Mouse (Mus musculus) embryo, embryonic 11 days (tissue): ENCODE results near the gene Zglp1.
A peak's percentile ranks its signal among the peaks of the same experiment; 100 is the strongest.
"Not testable (repeated sequence)": the region's sequence is repeated elsewhere in the genome, so short reads cannot be mapped to it uniquely, and the experiment has no call there.

Source experiments
- DNase-seq: peaks from one replicate; pipeline ENCODE4 v3.0.0-alpha.2; 2015

The Zglp1 gene

DNA sequence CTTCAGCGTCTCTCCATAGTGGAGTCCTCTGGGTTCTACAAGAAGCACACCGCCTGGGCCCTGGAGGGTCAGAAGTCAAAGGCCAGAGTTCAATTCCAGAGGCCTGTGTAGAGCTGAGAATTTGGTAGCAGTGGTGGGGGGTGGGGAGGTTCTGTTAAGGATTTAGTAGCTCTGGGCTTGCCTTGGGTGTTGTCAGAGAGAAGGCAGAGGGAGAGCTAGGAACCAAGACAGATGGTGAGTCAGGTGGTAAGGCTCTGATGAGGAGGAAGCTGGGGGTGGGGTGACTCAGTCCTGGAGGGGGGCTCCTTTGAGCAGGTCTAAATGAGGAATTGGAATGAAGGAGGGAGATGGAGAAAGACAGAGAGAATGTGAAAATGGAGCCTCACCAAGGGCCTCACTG, 4.0 kb downstream of the Zglp1 start:
- no peak for DNase-seq

DNA sequence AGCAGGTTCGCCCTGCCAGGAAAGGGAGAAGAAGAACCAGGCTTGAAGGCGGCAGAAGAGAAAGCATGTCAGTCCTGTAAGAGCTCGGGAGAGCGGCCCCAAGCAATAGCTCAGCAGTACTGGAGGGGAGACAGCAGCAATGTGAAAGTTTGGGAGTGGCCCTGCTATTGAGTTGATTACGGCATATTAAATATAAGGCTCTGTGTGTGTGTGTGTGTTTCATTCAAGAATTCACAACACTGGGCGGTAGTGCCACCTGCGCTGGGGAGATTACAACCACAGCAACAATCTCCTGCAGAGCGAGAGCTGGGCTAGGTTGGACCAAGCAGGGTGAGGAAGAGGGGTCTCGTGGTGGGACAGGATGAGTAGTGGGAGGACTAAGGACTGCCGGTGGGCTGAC, 15.3 kb downstream of the Zglp1 start:
- no peak for DNase-seq

DNA sequence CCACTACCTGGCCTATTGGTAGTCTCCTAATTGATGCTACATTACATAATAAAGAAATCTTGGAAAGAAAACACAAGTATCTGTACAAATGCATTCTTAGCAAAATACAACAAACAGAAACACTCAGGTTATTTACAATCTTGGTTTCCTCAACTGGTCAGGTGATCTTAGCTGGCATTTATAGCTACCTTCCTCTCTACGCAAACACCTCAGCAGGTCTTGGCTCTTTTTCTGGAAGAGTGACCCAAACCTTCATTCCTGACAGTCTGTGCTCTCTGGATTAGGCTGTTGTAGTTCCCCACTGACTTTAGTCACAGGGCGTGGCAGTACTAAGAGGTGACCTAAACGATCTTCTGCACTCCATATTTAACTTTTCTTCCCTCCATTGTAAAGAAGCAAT, 21.7 kb downstream of the Zglp1 start:
- DNase-seq, result no peak

DNA sequence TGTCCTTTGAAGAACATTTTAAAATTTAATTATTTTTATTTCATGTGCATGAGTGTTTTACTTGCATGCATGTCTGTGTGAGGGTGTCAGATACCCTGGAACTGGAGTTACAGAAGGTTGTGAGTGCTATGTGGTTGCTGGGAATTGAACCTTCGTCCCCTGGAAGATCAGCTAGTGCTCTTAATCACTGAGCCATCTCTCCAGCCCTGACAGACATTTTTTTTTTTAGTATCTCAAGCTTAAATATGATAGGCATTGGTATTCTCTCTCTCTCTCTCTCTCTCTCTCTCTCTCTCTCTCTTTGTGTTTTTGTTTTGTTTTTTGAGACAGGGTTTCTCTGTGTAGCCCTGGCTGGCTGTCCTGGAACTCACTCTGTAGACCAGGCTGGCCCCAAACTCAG, 22.1 kb downstream of the Zglp1 start:
- DNase-seq, result not testable (repeated sequence)

DNA sequence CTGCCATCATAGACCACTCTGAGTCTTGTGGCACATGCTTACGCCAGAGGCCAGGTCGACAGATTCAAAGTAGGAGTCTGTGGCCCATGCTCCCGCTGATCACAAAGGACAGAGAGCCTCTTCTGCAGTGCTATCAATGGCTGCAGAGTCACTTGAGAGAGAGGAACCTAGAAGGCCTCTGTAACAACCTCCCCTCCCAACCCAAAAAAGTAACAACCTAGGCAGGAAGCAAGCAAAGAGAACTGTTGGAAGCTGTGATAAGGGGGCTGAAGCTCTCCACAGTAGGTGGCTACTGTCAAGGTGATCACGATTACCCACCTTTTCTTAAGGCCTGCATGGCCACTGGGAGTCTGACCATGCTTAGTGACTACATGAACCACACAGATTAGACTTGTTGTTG, 23.3 kb downstream of the Zglp1 start:
- DNase-seq, result no peak

- DNase-seq, result no peak
These were observed 25.6 kb downstream of the Zglp1 start for GRCm38 (mm10) chr9:21041308-21041707.

DNA sequence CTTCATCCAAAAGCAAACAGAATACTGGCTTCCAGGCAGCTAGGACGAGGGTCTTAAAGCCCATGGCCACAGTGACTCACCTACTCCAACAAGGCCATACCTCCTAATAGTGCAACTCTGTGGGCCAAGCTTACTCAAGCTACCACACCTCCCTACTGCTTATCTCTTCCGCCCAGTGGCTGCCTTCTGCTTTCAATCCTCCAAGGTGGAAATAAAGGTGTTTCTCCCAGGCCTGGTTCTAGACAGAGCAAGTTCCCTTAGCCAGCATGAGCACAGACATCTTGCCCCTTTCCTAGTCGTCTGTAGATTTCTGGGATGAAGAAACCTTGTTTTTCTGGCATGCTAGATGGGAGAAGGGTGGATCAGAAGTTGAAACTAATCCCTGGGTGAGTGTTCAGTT, 27.1 kb downstream of the Zglp1 start:
- DNase-seq, result no peak

- peak; percentile 53 for DNase-seq
These were observed 29.4 kb downstream of the Zglp1 start for GRCm38 (mm10) chr9:21037481-21037891.

DNA sequence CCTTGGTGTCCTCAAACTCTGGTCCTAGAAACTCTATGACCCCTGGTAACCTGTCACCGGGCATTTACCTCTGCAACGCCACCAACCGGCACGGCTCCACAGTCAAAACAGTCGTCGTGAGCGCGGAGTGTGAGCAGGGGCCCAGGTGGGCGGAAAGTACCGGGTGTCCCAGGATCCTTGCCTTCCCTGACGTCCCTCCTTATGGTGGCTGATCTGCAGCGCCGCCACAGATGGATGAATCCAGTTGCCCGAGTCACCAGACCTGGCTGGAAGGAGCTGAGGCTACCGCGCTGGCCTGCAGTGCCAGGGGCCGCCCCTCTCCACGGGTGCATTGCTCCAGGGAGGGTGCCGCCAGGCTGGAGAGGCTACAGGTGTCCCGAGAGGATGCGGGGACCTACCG, 30.2 kb downstream of the Zglp1 start:
- DNase-seq, result no peak

DNA sequence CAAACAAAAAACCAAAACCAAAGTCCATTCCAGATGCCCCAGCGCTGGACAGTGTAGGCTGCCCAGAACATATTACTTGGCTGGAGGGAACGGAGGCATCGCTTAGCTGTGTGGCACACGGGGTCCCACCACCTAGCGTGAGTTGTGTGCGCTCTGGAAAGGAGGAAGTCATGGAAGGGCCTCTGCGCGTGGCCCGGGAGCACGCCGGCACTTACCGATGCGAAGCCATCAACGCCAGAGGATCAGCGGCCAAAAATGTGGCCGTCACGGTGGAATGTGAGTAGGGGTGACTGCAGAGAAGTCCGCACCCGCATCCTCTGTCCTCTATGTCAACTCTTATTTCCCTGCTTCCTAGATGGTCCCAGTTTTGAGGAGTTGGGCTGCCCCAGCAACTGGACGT, 30.7 kb downstream of the Zglp1 start:
- no peak for DNase-seq

DNA sequence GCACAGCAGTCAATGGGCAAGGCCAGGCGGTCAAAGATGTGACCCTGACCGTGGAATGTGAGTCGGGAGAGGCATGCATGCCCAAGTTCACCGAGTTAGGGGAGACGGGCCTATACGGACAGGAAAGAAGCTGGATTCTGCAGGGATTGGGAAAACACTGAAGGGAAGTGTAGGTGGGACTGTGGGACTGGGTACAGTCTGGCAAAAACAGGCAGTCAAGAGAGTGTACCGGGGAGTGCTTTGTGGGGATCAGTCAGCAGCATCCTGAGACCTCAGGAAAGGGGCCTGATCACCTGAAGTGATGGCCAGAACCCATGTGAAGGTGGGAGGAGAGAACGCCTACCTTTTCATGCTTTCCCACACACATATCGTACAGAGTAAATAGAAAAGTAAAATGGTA, 31.3 kb downstream of the Zglp1 start:
- no peak for DNase-seq

GRCm38 (mm10) chr9:21034481-21035085, 32.3 kb downstream of the Zglp1 start:
- peak; percentile 53 for DNase-seq

DNA sequence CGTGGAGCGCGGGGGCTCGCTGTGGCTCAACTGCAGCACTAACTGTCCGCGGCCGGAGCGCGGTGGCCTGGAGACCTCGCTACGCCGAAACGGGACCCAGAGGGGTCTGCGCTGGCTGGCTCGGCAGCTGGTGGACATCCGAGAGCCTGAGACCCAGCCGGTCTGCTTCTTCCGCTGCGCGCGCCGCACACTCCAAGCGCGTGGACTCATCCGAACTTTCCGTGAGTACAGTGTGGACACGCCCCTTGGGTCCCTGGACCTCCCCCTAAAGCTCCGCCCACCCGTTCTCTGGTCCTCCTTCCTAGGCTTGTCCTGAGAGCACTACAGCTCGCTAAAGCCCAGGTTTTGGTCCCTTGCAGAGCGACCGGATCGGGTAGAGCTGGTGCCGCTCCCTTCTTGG, 33.8 kb downstream of the Zglp1 start:
- peak; percentile 91 for DNase-seq

DNA sequence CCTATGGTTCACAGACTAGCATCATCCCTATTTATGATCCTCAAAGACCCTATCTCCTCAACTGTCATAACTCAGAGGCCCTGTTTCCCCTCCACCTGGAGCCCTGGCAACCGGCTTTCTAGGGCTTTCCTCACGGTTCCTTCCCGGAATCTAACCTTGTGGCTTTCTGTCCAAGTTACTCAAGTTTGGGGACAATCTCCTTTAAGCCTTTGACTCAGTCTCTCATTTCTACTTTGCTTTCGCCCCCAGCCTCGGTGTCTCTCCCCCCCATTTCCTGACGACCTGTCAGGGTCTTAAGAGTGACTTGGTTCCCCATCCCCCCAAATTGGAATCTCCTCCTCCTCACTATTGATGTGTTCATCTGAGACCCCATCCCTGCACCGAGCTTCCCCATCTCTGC, 34.4 kb downstream of the Zglp1 start:
- no peak for DNase-seq

GRCm38 (mm10) chr9:21031896-21032351, 35.0 kb downstream of the Zglp1 start, which contains the start of gene Icam5:
Gene Icam5, plus strand, starts transcription at chr9:21032073.
- peak; percentile 37 for DNase-seq

GRCm38 (mm10) chr9:21031251-21031895, 35.5 kb downstream of the Zglp1 start:
- DNase-seq, result peak; percentile 71

DNA sequence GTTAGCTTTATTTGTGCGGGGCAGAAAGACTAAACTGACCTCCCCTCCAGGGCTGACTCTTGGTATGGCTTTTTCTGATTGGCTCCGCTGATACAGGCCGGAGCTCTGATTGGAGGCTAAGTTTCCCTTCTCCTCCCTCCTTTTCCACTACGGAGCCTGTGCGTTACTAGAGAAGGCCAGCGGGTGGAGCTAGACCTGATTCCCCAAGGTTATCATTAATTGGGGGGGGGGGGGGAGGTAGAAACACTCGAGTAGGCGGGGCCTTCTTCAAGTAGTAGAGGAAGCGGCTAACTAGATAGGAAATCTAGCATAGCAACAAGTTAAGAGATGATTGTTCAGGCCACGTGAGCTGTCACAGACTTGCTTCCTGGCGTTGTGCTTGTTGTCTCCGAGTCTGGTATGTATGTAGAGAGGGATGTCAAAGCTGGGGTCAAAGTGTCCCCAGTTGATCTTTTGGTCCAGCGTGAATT, 36.1 kb downstream of the Zglp1 start:
- peak; percentile 90 for DNase-seq

DNA sequence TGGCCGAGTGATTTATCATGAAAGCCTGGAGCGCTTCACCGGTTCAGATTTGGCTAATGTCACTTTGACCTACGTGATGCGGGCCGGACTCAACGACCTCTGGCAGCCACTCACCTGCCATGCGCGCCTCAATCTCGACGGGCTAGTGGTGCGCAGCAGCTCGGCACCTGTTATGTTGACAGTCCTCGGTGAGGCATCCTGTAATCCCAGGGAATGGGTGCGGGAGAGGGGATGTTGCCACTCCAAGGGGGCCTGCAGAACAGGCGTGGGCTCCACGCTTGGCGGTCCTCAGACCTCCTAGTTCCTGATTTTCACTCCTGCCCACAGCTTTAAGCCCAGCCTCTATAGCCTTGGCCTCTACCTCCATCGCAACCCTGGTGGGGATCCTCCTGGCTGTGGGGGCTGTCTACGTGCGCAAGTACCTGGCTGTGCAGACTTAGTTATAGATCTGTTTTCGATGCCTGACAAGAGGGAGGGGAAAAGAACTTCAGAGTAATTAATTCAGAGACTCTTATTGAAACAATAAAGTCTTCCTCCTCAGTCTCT, 36.8 kb downstream of the Zglp1 start:
- no peak for DNase-seq

GRCm38 (mm10) chr9:21029291-21030054, 37.4 kb downstream of the Zglp1 start, which contains the start of gene Icam4:
Gene Icam4, plus strand, starts transcription at chr9:21029373.
- peak; percentile 89 for DNase-seq

DNA sequence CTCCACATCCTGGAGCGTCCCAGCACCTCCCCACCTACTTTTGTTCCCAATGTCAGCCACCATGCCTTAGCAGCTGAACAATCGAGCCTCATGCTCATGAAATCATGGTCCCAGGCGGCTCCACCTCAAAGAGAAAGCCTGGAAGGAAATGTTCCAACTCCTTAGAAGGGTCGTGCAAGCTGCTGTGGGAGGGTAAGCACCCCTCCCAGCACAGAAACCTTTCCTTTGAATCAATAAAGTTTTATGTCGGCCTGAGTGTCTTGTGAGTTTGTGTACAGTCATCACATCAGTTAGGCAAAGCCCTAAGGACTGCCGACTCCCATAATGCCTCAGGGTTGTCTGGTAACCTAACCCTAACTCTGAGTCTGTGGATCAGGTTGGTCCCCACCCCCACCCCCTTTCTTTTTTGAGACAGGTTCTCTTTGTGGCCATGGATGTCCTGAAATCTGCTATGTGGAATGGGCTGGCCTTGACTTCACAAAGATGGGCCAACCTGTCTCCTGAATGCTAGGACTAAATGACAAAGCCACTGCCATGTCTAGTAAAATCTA, 38.3 kb downstream of the Zglp1 start:
- no peak for DNase-seq

- DNase-seq, result no peak
These were observed 39.1 kb downstream of the Zglp1 start for GRCm38 (mm10) chr9:21027774-21028290.

DNA sequence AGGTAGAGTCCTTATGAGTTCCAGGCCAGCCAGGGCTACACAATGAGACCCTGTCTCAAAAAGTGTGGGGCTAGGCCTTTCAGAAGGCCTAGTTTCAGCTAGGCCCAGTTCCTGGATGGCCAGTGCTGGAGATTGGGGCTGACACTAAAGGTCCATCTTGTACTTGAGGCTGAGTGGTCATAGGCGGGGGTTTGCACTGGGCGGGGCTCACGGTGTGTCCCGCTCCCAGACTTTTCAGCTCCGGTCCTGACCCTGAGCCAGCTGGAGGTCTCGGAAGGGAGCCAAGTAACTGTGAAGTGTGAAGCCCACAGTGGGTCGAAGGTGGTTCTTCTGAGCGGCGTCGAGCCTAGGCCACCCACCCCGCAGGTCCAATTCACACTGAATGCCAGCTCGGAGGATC, 40.0 kb downstream of the Zglp1 start:
- DNase-seq, result no peak

DNA sequence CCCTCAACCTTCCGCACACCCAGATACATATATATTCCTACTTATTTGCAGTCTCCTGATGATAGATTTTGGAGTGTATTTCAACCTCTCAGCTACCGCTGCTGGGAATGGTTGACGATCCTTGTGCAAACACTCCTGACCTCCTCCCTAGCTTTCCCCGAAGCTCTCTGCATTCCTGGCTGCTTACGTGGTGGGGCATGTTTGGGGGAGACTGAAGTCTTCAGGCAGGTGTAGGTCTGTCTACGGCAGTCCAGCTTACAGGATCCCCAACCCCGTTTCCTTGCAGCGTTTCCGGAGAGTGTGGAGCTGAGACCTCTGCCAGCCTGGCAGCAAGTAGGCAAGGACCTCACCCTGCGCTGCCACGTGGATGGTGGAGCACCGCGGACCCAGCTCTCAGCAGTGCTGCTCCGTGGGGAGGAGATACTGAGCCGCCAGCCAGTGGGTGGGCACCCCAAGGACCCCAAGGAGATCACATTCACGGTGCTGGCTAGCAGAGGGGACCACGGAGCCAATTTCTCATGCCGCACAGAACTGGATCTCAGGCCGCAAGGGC, 41.6 kb downstream of the Zglp1 start:
- DNase-seq, result no peak
